Mouse (Mus musculus): ENCODE data around the gene Zfp536.

DNA sequence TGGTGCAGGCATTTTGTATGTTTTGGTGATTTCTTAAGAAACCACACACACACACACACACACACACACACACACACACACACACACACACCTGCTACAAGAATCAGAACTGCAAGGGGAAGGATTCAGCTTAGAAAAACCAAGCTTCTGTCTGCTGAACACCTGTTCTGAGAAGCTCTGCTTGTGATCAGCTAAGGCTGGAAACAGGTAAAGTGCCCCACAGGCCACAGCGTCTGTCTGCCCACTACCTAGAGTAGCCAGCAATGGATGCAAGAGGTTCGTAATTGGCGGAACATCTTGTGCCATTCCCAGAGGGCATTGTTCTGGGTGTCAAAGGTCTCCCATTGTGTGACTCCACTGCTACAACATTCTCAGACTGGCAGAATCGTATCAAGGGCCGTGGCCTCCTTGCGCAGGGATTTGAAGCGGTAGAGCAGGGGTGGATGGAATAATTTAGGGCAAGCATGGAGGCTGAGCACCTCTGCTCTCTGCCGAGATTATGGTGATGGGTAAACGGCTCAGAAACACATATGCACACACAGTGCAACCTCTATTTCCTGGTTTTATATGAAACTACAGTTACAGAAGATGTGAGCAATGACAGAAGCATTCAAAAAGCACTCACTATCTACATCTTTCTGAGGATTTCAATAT is 170.4 kb downstream of the Zfp536 start:
- TF ChIP-seq CTCF (IDR thresholded peaks at IDR 0.05; ENCODE audit: control insufficient read depth, insufficient read depth, low read length) = no peak
- no peak for TF ChIP-seq POLR2A (IDR thresholded peaks at IDR 0.05; ENCODE audit: borderline replicate concordance, control insufficient read depth, low read depth, low read length)
